Mouse (Mus musculus): ENCODE measurements around the gene Amh.

The Amh gene

GRCm38 (mm10) chr10:80855749-80856073, 50.7 kb downstream of the Amh start:
- peak; percentile 61 for DNase-seq (ENCODE audit: low read depth, low spot score)

GRCm38 (mm10) chr10:80856267-80856666, 51.2 kb downstream of the Amh start:
- peak; percentile 72 for DNase-seq (ENCODE audit: low read depth, low spot score)

GRCm38 (mm10) chr10:80856908-80857307, 51.9 kb downstream of the Amh start:
- DNase-seq (ENCODE audit: low read depth, low spot score): no peak

Measured in brain, adult 2 months (tissue).